Mouse (Mus musculus): ENCODE results near the gene Cd72. TPM values are rescaled to one million over a fixed set of nuclear protein-coding genes. Genes with fewer than 3 reads are reported as not detected.

Gene Cd72
- polyA plus RNA-seq, 1 experiment = 140 TPM

DNA sequence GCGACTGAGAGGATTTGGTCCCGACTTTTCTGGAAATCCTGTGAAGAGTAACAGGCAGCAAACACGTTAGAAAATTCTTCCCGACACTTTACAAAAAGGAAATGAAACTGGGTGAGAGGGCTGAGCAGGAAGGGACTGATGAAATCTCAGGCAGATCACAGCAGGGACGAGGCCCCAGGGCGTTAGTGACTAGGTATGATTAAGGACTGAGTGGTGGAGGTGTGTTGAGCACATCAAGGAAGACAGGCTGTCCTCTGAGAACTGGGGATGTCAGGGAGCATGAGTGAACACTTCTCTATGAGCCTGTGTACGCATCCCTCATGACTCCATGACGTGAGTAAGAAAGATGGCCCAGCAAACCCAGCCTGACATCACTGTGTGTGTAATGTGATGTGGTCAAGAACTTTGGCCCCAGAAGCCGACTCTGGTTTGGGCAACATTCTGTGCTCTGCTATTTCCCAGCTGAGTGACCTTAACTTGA is 34.6 kb downstream of the Cd72 start:
- DNase-seq (ENCODE audit: low read depth in 1 of 2, low spot score in 2 of 2) = no peak
- Histone ChIP-seq H3K27me3 (ENCODE audit: control insufficient read depth, insufficient read depth, low read length) (no peaks in the 10 kb centered on the region), H3K4me3 (ENCODE audit: extremely low read depth, insufficient read depth, insufficient read length) (no peak overlapping the region), H3K4me1 (ENCODE audit: control insufficient read depth, insufficient read depth, insufficient read length) (no peaks in the 10 kb centered on the region), H3K27ac (ENCODE audit: insufficient read depth, low read length) (0 out of 2 replicates have a peak overlapping the region, but pooled peaks have one; percentile 4), H3K36me3 (ENCODE audit: control insufficient read depth, insufficient read depth, low read length) (no peaks in the 10 kb centered on the region)
- WGBS = 53% methylated on average over 9 of the region's 9 CpGs
- TF ChIP-seq CTCF (IDR thresholded peaks at IDR 0.05; ENCODE audit: extremely low read depth, insufficient read depth, insufficient read length, insufficient replicate concordance) (no peak), POLR2A (IDR thresholded peaks at IDR 0.05; ENCODE audit: low read depth, low read length) (no peak)

DNA sequence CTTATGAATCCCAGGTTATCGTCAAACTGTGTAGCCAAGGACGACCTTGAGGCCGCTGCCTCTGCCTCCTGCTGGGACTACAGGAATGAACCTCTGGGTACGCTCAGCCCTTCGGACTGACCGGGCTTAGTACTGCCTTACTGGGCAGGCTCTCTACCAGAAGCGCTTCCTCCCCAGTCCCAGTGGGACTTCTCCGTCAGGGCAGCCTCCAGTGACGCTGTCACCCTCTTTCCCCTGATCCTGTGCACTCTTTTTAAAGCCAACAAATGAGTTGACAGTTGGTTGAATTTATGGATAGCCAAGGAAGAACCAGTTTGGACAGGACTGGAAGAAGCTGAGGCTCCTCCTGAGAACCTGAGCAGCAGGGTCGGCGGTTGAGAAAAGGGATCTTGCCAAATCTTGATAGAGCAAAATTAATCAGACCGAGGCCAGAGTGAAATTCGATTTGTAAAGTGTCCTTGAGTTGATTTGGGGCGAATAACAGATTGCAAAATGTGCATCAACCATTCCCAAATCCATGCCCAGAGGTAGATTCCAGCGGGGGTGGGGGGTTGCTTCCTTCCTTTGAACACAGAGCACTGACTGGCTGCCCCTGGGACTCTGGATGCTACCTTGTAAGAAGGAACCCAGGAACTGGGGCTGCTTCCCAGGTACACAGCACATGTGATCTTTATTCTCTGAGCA is 35.3 kb downstream of the Cd72 start:
- TF ChIP-seq POLR2A (IDR thresholded peaks at IDR 0.05; ENCODE audit: low read depth, low read length) (no peak), CTCF (IDR thresholded peaks at IDR 0.05; ENCODE audit: extremely low read depth, insufficient read depth, insufficient read length, insufficient replicate concordance) (no peak)
- H3K36me3 ChIP-seq (ENCODE audit: control insufficient read depth, insufficient read depth, low read length) = no peaks in the 10 kb centered on the region
- H3K27ac ChIP-seq (ENCODE audit: insufficient read depth, low read length) = no peak overlapping the region
- H3K4me1 ChIP-seq (ENCODE audit: control insufficient read depth, insufficient read depth, insufficient read length) = no peaks in the 10 kb centered on the region
- H3K4me3 ChIP-seq (ENCODE audit: extremely low read depth, insufficient read depth, insufficient read length) = no peak overlapping the region
- 68% methylated on average over 15 of the region's 15 CpGs for WGBS
- no peaks in the 10 kb centered on the region for H3K27me3 ChIP-seq (ENCODE audit: control insufficient read depth, insufficient read depth, low read length)
- DNase-seq (ENCODE audit: low read depth in 1 of 2, low spot score in 2 of 2) = no peak

DNA sequence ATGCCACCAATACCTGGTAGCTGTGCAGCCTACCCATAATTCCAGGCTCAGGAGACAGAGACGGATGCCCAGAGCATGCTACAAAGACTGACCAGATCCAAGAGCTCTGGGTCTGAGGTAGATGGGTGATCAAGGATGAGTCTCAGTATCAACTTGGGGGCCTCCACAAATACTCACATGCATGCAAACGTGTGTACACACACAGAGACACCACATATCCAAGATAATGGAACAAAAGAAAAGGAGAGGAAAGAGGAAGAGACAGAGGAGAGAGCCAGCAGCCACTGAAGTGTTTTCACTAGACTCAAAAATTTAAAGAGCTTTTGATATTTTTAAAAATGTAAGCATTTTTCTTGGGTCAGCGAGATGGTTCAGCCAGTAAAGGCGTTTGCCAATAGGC is 36.0 kb downstream of the Cd72 start:
- WGBS = 76% methylated on average over 4 of the region's 4 CpGs
- no peak overlapping the region for H3K4me3 ChIP-seq (ENCODE audit: extremely low read depth, insufficient read depth, insufficient read length)
- no peak for TF ChIP-seq POLR2A (IDR thresholded peaks at IDR 0.05; ENCODE audit: low read depth, low read length)
- no peak for TF ChIP-seq CTCF (IDR thresholded peaks at IDR 0.05; ENCODE audit: extremely low read depth, insufficient read depth, insufficient read length, insufficient replicate concordance)
- no peaks in the 10 kb centered on the region for H3K4me1 ChIP-seq (ENCODE audit: control insufficient read depth, insufficient read depth, insufficient read length)
- no peak for DNase-seq (ENCODE audit: low read depth in 1 of 2, low spot score in 2 of 2)
- H3K27ac ChIP-seq (ENCODE audit: insufficient read depth, low read length) = no peak overlapping the region
- no peaks in the 10 kb centered on the region for H3K27me3 ChIP-seq (ENCODE audit: control insufficient read depth, insufficient read depth, low read length)
- H3K36me3 ChIP-seq (ENCODE audit: control insufficient read depth, insufficient read depth, low read length) = no peaks in the 10 kb centered on the region

DNA sequence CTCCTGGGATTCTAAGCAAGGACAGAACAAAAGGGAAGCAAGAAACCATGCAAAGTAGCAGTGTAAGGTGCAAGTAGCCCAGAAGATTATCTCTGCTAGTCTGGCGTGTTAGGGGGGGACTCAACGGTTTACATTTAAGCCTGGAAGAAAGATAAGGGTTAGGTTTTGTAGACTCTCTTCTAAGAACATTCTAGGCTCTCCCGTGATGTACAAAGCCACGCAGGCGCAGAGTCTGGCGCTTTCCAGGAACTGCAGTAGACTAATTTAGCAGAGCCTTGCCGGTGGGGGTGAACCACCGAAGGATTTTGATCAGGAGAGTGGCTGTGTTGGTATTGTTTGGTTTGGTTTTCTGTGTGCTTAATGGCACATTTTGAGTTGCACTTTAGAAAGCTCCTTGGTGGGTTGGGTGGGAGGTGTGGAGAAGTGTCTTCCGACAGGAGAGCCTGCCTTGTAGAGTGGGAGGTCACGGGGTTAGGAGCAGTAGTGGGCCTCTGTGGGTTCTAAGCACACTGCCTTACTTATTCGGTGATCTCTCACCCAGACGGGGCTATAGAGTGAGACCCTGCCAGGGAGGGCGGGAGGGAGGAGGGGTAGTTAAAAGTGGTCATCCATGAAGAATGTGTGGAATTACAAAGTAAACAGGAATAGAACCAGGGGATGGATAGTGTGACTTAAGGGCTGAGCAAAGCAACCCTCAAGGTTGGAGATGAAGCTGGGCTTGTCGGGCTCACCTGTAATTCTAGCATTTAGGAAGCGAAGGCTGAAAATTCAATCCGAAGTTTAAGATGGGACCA is 37.0 kb downstream of the Cd72 start:
- H3K27ac ChIP-seq (ENCODE audit: insufficient read depth, low read length) = no peak overlapping the region
- no peaks in the 10 kb centered on the region for H3K36me3 ChIP-seq (ENCODE audit: control insufficient read depth, insufficient read depth, low read length)
- TF ChIP-seq POLR2A (IDR thresholded peaks at IDR 0.05; ENCODE audit: low read depth, low read length) (no peak), CTCF (IDR thresholded peaks at IDR 0.05; ENCODE audit: extremely low read depth, insufficient read depth, insufficient read length, insufficient replicate concordance) (no peak)
- no peaks in the 10 kb centered on the region for H3K4me1 ChIP-seq (ENCODE audit: control insufficient read depth, insufficient read depth, insufficient read length)
- whole genome bisulfite sequencing = 74% methylated on average over 16 of the region's 16 CpGs
- no peak overlapping the region for H3K4me3 ChIP-seq (ENCODE audit: extremely low read depth, insufficient read depth, insufficient read length)
- DNase-seq (ENCODE audit: low read depth in 1 of 2, low spot score in 2 of 2) = no peak
- H3K27me3 ChIP-seq (ENCODE audit: control insufficient read depth, insufficient read depth, low read length) = no peaks in the 10 kb centered on the region

DNA sequence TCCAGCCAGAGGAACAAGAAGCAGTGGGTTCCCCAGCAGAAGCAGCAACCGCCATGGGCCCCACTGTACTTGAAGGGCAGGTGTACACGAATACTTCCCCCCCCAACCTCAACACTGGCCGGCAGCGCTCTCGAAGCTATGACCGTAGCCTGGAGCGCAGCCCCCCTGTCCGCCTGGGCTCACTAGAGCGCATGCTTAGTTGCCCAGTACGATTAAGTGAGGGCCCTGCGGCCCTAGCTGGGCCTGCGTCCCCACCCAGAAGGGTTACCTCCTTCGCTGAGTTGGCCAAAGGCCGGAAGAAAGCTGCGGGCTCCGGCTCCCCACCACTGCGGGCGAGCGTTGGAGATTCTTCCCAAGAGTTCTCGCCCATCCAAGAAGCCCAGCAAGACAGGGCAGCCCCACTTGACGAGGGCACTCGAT is 38.3 kb downstream of the Cd72 start:
- H3K4me1 ChIP-seq (ENCODE audit: control insufficient read depth, insufficient read depth, insufficient read length) = no peaks in the 10 kb centered on the region
- TF ChIP-seq POLR2A (IDR thresholded peaks at IDR 0.05; ENCODE audit: low read depth, low read length) = no peak
- no peak for TF ChIP-seq CTCF (IDR thresholded peaks at IDR 0.05; ENCODE audit: extremely low read depth, insufficient read depth, insufficient read length, insufficient replicate concordance)
- no peak overlapping the region for H3K4me3 ChIP-seq (ENCODE audit: extremely low read depth, insufficient read depth, insufficient read length)
- H3K36me3 ChIP-seq (ENCODE audit: control insufficient read depth, insufficient read depth, low read length) = no peaks in the 10 kb centered on the region
- no peak overlapping the region for H3K27ac ChIP-seq (ENCODE audit: insufficient read depth, low read length)
- DNase-seq (ENCODE audit: low read depth in 1 of 2, low spot score in 2 of 2) = no peak
- no peaks in the 10 kb centered on the region for H3K27me3 ChIP-seq (ENCODE audit: control insufficient read depth, insufficient read depth, low read length)
- WGBS = 93% methylated on average over 22 of the region's 22 CpGs

DNA sequence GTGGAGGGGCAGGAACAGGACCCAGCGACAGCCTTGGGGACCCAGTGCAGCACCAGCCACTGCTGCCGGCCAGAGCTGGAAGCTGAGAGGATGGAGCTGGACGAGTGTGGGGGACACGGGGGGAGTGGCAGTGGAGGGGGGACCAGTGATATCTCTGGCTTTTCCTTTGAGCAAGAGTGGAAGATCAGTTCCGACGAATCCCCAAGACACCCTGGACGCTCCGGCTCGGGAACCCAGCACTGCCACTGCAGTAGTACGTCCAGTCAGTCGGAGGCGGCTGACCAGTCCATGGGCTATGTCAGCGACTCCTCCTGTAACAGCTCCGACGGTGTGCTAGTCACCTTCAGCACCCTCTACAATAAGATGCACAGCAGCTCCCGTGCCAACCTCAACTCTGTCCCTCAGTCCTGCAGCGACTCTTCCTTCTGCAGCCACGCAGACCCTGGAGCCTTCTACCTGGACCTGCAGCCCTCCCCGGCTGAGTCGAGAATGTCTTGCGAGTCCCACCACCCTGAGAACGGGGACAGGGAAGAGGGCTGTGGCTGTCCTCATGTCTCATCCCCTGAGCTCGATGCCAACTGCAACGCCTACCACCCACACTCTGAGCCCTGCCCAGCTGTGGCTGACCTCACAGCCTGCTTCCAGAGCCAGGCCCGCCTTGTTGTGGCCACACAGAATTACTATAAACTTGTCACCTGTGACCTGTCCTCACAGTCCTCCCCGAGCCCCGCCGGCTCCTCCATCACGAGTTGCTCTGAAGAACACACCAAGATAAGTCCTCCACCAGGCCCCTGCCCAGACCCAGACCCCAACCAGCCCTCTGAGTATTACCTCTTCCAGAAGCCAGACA is 39.0 kb downstream of the Cd72 start:
- no peaks in the 10 kb centered on the region for H3K4me1 ChIP-seq (ENCODE audit: control insufficient read depth, insufficient read depth, insufficient read length)
- no peaks in the 10 kb centered on the region for H3K36me3 ChIP-seq (ENCODE audit: control insufficient read depth, insufficient read depth, low read length)
- H3K27me3 ChIP-seq (ENCODE audit: control insufficient read depth, insufficient read depth, low read length) = no peaks in the 10 kb centered on the region
- 91% methylated on average over 29 of the region's 29 CpGs for WGBS
- no peak for TF ChIP-seq CTCF (IDR thresholded peaks at IDR 0.05; ENCODE audit: extremely low read depth, insufficient read depth, insufficient read length, insufficient replicate concordance)
- TF ChIP-seq POLR2A (IDR thresholded peaks at IDR 0.05; ENCODE audit: low read depth, low read length) = no peak
- no peak overlapping the region for H3K4me3 ChIP-seq (ENCODE audit: extremely low read depth, insufficient read depth, insufficient read length)
- no peak for DNase-seq (ENCODE audit: low read depth in 1 of 2, low spot score in 2 of 2)
- H3K27ac ChIP-seq (ENCODE audit: insufficient read depth, low read length) = no peak overlapping the region
